Comparison of ENCODE assay signal across 8 mouse cellular contexts in the genomic region with DNA sequence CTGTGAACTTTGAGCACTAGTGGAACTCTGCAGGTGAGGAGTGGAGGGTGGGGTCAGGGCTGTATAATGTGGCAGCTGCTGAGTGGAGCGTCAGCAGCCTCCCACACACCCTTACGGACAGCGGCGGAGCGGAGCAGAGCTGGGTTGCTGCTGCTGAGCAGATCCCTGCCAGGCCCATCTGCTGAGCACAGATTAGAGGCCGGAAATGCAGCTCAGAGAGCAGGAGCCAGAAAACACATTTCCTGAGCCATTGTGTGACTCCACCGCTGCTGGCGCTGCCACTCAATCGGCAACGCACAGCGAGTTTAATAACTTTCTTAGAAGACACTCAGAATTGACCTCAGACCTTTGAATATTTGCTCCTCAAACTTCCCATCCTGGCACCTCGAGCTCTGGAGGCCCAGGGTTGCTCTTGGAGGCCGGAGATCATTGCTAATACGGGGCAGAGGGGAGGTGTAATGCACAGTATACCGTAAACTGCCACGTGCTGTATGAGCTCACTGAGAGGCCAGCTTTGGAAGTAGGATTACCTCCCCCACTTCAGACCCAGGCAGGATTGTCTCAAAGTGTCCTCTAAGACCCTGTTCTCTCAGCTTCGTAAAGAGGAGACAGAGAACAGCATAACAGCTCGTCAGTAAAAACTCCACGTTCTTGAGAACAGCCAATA.
A peak's percentile ranks its signal among the peaks of the same experiment; 100 is the strongest.
DNase-seq lines count a peak whose midpoint lies in the region; ATAC-seq and TF ChIP-seq lines count a peak whose summit lies in the region.

No protein-coding gene starts in this region.

- peak; percentile 67 for ATAC-seq in embryonic facial prominence, embryonic 15.5 days (ENCODE audit: insufficient number of reproducible peaks, low FRiP score, low TSS enrichment, low read depth)
- peak; percentile 88 for ATAC-seq in heart, postnatal 0 days (ENCODE audit: insufficient read depth, low read depth)
- ATAC-seq in lung, embryonic 14.5 days (ENCODE audit: insufficient read depth): peak; percentile 89
- peak; percentile 44; the same call in 1 of the 2 replicates for ATAC-seq in neural tube, embryonic 14.5 days (ENCODE audit: low read depth)

- TF ChIP-seq CTCF in left cerebral cortex, adult 2 months (IDR thresholded peaks at IDR 0.05): no peak; the same call in 1 of the 2 replicates
- TF ChIP-seq CTCF in heart, postnatal 0 days (IDR thresholded peaks at IDR 0.05; ENCODE audit: low read depth): no peak
- TF ChIP-seq CTCF in lung, embryonic 14.5 days (IDR thresholded peaks at IDR 0.05; ENCODE audit: low read depth): peak; percentile 26

- peak; percentile 16 to 26 for DNase-seq in left cerebral cortex, adult 2 months (ENCODE audit: extremely low spot score in 1 of 2, low spot score in 2 of 2)
- no peak for DNase-seq in left cerebral cortex, adult 8-10 months (ENCODE audit: low spot score in 2 of 2)
- DNase-seq in heart, postnatal 0 days (ENCODE audit: low spot score): peak; percentile 82
- DNase-seq in kidney, postnatal 25 days: peak; percentile 62 to 72
- DNase-seq in lung, embryonic 14.5 days: peak; percentile 82
- DNase-seq in thymus, postnatal 36 days: peak; percentile 85 to 95

- H3K36me3 ChIP-seq in embryonic facial prominence, embryonic 15.5 days: no peaks in the 10 kb centered on the region
- H3K36me3 ChIP-seq in heart, postnatal 0 days (replicated peaks; ENCODE audit: control insufficient read depth, insufficient read depth, low read length): no peaks in the 10 kb centered on the region
- peaks cover 5% of the 10 kb centered on the region; the same call in 1 of the 2 replicates for H3K36me3 ChIP-seq in lung, embryonic 14.5 days (ENCODE audit: insufficient read depth)
- no peaks in the 10 kb centered on the region for H3K36me3 ChIP-seq in neural tube, embryonic 14.5 days (ENCODE audit: control insufficient read depth, insufficient read depth, low read length)

- H3K9me3 ChIP-seq in embryonic facial prominence, embryonic 15.5 days (replicated peaks): no peaks in the 10 kb centered on the region
- no peaks in the 10 kb centered on the region for H3K9me3 ChIP-seq in heart, postnatal 0 days (replicated peaks; ENCODE audit: control insufficient read depth, low read length)
- H3K9me3 ChIP-seq in lung, embryonic 14.5 days (ENCODE audit: low read depth, low read length): no peaks in the 10 kb centered on the region
- H3K9me3 ChIP-seq in neural tube, embryonic 14.5 days (ENCODE audit: control insufficient read depth, low read length): no peaks in the 10 kb centered on the region

- H3K27ac ChIP-seq in left cerebral cortex, adult 2 months: peak overlapping the region; percentile 19; the same call in 1 of the 2 replicates
- H3K27ac ChIP-seq in embryonic facial prominence, embryonic 15.5 days (replicated peaks): peak overlapping the region; percentile 34; the same call in 1 of the 2 replicates
- H3K27ac ChIP-seq in heart, postnatal 0 days (ENCODE audit: low read depth): peak overlapping the region; percentile 73
- peak overlapping the region; percentile 65 for H3K27ac ChIP-seq in lung, embryonic 14.5 days (ENCODE audit: low read depth)
- H3K27ac ChIP-seq in neural tube, embryonic 14.5 days (ENCODE audit: low read depth, low read length): no peak overlapping the region

- WGBS in embryonic facial prominence, embryonic 15.5 days: 41% methylated on average over 19 of the region's 19 CpGs
- 23% methylated on average over 19 of the region's 19 CpGs for WGBS in heart, postnatal 0 days
- 15% methylated on average over 19 of the region's 19 CpGs for WGBS in lung, embryonic 14.5 days
- WGBS in neural tube, embryonic 14.5 days: 43% methylated on average over 19 of the region's 19 CpGs

- no peaks in the 10 kb centered on the region for H3K27me3 ChIP-seq in embryonic facial prominence, embryonic 15.5 days
- H3K27me3 ChIP-seq in heart, postnatal 0 days (ENCODE audit: control insufficient read depth, insufficient read depth, low read length): peaks cover 7% of the 10 kb centered on the region; the same call in 1 of the 2 replicates
- H3K27me3 ChIP-seq in lung, embryonic 14.5 days (ENCODE audit: insufficient read depth, low read length): no peaks in the 10 kb centered on the region
- no peaks in the 10 kb centered on the region for H3K27me3 ChIP-seq in neural tube, embryonic 14.5 days (ENCODE audit: control insufficient read depth, insufficient read depth, low read length)

- intact Hi-C loops in left cerebral cortex, adult 2 months (cut with DNase I): no loop called here

- no peak for TF ChIP-seq EP300 in heart, postnatal 0 days (IDR thresholded peaks at IDR 0.05; ENCODE audit: low read depth)

- no peak overlapping the region for H3K9ac ChIP-seq in embryonic facial prominence, embryonic 15.5 days
- peak overlapping the region; percentile 31; the same call in 1 of the 2 replicates for H3K9ac ChIP-seq in heart, postnatal 0 days (replicated peaks; ENCODE audit: low read depth, low read length)
- no peak overlapping the region for H3K9ac ChIP-seq in lung, embryonic 14.5 days
- no peak overlapping the region for H3K9ac ChIP-seq in neural tube, embryonic 14.5 days (replicated peaks; ENCODE audit: low read depth, low read length)

- H3K4me1 ChIP-seq in embryonic facial prominence, embryonic 15.5 days: peaks cover 9% of the 10 kb centered on the region
- peaks cover 17% of the 10 kb centered on the region for H3K4me1 ChIP-seq in heart, postnatal 0 days (ENCODE audit: control insufficient read depth, insufficient read depth)
- H3K4me1 ChIP-seq in lung, embryonic 14.5 days (ENCODE audit: insufficient read depth): no peaks in the 10 kb centered on the region
- no peaks in the 10 kb centered on the region for H3K4me1 ChIP-seq in neural tube, embryonic 14.5 days (ENCODE audit: control insufficient read depth, insufficient read depth, low read length)

- no peak overlapping the region for H3K4me3 ChIP-seq in left cerebral cortex, adult 2 months
- no peak overlapping the region for H3K4me3 ChIP-seq in embryonic facial prominence, embryonic 15.5 days (replicated peaks)
- H3K4me3 ChIP-seq in heart, postnatal 0 days (ENCODE audit: low read depth, low read length): 0 out of 2 replicates have a peak overlapping the region, but pooled peaks have one; percentile 5
- H3K4me3 ChIP-seq in lung, embryonic 14.5 days (ENCODE audit: low read depth, low read length): no peak overlapping the region
- no peak overlapping the region for H3K4me3 ChIP-seq in neural tube, embryonic 14.5 days (ENCODE audit: low read depth, low read length)

- H3K4me2 ChIP-seq in embryonic facial prominence, embryonic 15.5 days (replicated peaks): peak overlapping the region; percentile 8; the same call in 1 of the 2 replicates
- peak overlapping the region; percentile 38; the same call in 1 of the 2 replicates for H3K4me2 ChIP-seq in heart, postnatal 0 days (ENCODE audit: low read depth, low read length)
- H3K4me2 ChIP-seq in lung, embryonic 14.5 days: peak overlapping the region; percentile 8; the same call in 1 of the 2 replicates
- no peak overlapping the region for H3K4me2 ChIP-seq in neural tube, embryonic 14.5 days (ENCODE audit: low read depth, low read length)

Comparison
In these comparisons a context has a peak if more than half of its experiments do, and no peak if none do; other contexts are left out.
1. DNase-seq: peak in left cerebral cortex, adult 2 months (2 of 2), heart, postnatal 0 days (single experiment), kidney, postnatal 25 days (2 of 2), lung, embryonic 14.5 days (single experiment) and thymus, postnatal 36 days (2 of 2); none in left cerebral cortex, adult 8-10 months (0 of 2).
2. Peak in every context shown above with its lines, with median percentiles within 50 percentile points of each other: ATAC-seq.